Mouse (Mus musculus) liver, embryonic 14.5 days (tissue): ENCODE measurements around the gene Tmbim4.

Experiments used
- CTCF ChIP-seq: IDR thresholded peaks from 2 replicates; pipeline ENCODE4 v1.5.1; 2016; ENCODE audit warnings: antibody characterized with exemption, low read depth, control low read depth
- EP300 ChIP-seq: IDR thresholded peaks from 2 replicates; pipeline ENCODE4 v1.6.1; 2016; ENCODE audit warnings: antibody characterized with exemption, low read depth

GRCm38 (mm10) chr10:120252800-120253199, 51.4 kb downstream of the Tmbim4 start:
- TF ChIP-seq EP300 (no peak), CTCF (no peak)
